In the genomic region with DNA sequence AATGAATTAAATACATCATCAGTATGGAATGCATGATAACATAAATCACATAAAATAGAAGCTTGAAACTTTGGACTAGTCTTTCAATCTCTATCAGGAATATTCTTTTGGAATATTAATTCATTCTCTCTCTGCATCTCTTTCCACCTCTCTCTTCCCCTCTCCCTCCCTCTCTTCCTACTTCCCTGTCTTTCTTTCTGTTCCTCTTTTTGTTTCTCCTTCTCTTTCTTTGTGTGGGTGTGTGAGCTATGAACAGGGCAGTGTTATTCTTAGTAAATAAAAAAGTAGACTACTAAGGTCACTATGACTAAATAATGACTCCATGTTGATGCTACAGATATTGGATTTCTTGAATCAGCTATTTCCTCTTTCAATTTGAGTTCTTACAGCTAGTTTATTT, we compare ENCODE assay signal across 10 mouse cellular contexts.
"Had no signal": no experiment of that assay in that cellular context is flagged by ENCODE, and none has a peak within 500 bp of the region (broad histone marks: within the 10 kb centered on the region; RNA-seq: fewer than 3 reads in every experiment).

No protein-coding gene starts in this region.

- ATAC-seq: midbrain, embryonic 16.5 days had no signal

- DNase-seq: lung, adult 18-20 months; lung, embryonic 14.5 days; lung, postnatal 10 days; lung, postnatal 4 days; midbrain, embryonic 14.5 days; right cerebral cortex, adult 18-20 months; thymus, adult 2 months; thymus, postnatal 25 days; thymus, postnatal 4 days had no signal
